Comparison of ENCODE assay signal across 26 mouse cellular contexts in genomic region chr4:107091696-107092095, GRCm38 (mm10). TPM values are rescaled to one million over a fixed set of nuclear protein-coding genes. Genes with fewer than 3 reads are reported as not detected.
DNase-seq lines count a peak whose midpoint lies in the region; ATAC-seq and TF ChIP-seq lines count a peak whose summit lies in the region.
"Had no signal": no experiment of that assay in that cellular context is flagged by ENCODE, and none has a peak within 500 bp of the region (broad histone marks: within the 10 kb centered on the region; RNA-seq: fewer than 3 reads in every experiment).

No protein-coding gene starts in this region.

- H3K4me3 ChIP-seq in midbrain, embryonic 10.5 days: no peak overlapping the region
- no peak overlapping the region for H3K4me3 ChIP-seq in midbrain, postnatal 0 days (ENCODE audit: low read depth, low read length)
- H3K4me3 ChIP-seq: embryonic facial prominence, embryonic 12.5 days; forebrain, embryonic 12.5 days; gastrocnemius, adult 2 months; heart, embryonic 12.5 days; hindbrain, embryonic 13.5 days; intestine, embryonic 15.5 days had no signal

- H3K27me3 ChIP-seq in midbrain, embryonic 10.5 days (ENCODE audit: low read depth, poor library complexity, severe bottlenecking): 0 out of 2 replicates have a peak, but pooled peaks cover under 1% of the 10 kb centered on the region
- H3K27me3 ChIP-seq in midbrain, postnatal 0 days (ENCODE audit: insufficient read depth, low read length): no peaks in the 10 kb centered on the region
- H3K27me3 ChIP-seq: CH12.LX; embryonic facial prominence, embryonic 12.5 days; forebrain, embryonic 12.5 days; heart, embryonic 12.5 days; intestine, embryonic 15.5 days; Patski had no signal

- 86% methylated on average over 14 of the region's 14 CpGs for WGBS in midbrain, embryonic 10.5 days
- 81% methylated on average over 14 of the region's 14 CpGs for WGBS in midbrain, postnatal 0 days

- H3K36me3 ChIP-seq in midbrain, embryonic 10.5 days: no peaks in the 10 kb centered on the region
- H3K36me3 ChIP-seq in midbrain, postnatal 0 days (ENCODE audit: insufficient read depth, low read length): no peaks in the 10 kb centered on the region
- H3K36me3 ChIP-seq: embryonic facial prominence, embryonic 12.5 days; forebrain, embryonic 12.5 days; heart, embryonic 12.5 days; hindbrain, embryonic 13.5 days; intestine, embryonic 15.5 days had no signal

- H3K27ac ChIP-seq in midbrain, embryonic 10.5 days (replicated peaks): peak overlapping the region; percentile 38
- no peak overlapping the region for H3K27ac ChIP-seq in midbrain, postnatal 0 days (ENCODE audit: low read depth, low read length)
- H3K27ac ChIP-seq: embryonic facial prominence, embryonic 12.5 days; forebrain, embryonic 12.5 days; gastrocnemius, adult 2 months; hindbrain, embryonic 13.5 days; intestine, embryonic 15.5 days had no signal

- peaks cover 43% of the 10 kb centered on the region for H3K4me1 ChIP-seq in midbrain, embryonic 10.5 days
- H3K4me1 ChIP-seq in midbrain, postnatal 0 days (ENCODE audit: insufficient read depth, low read length): no peaks in the 10 kb centered on the region

- no peak for ATAC-seq in midbrain, postnatal 0 days (ENCODE audit: low FRiP score)
- ATAC-seq: activated CD4-positive, CD25-positive, alpha-beta regulatory T cell, adult 4 months; forebrain, postnatal 0 days; intestine, embryonic 15.5 days; Patski had no signal

- no peak for DNase-seq in midbrain, embryonic 10.5 days (ENCODE audit: low spot score)
- no peak for DNase-seq in midbrain, postnatal 0 days (ENCODE audit: low spot score)
- peak; percentile 84 to 93 for DNase-seq in adrenal gland, adult (ENCODE audit: inconsistent age in 2 of 2, low spot score in 1 of 2)
- peak; percentile 84 for DNase-seq in adrenal gland, adult 8-10 months
- peak; percentile 78 to 87 for DNase-seq in adrenal gland, postnatal 36 days
- DNase-seq in heart, postnatal 4 days: no peak
- DNase-seq in spleen, adult 12 weeks (ENCODE audit: low spot score): no peak
- DNase-seq: cerebellum, adult 11 months; cerebellum, adult 8-10 months; embryo, embryonic 11 days; forebrain, postnatal 0 days; gastrocnemius, adult 2 months; gastrocnemius, postnatal 25 days had no signal

- H3K9me3 ChIP-seq in midbrain, embryonic 10.5 days (replicated peaks): no peaks in the 10 kb centered on the region
- H3K9me3 ChIP-seq in midbrain, postnatal 0 days (ENCODE audit: low read length): no peaks in the 10 kb centered on the region
- H3K9me3 ChIP-seq: embryonic facial prominence, embryonic 12.5 days; forebrain, embryonic 12.5 days; heart, embryonic 12.5 days; hindbrain, embryonic 13.5 days; intestine, embryonic 15.5 days had no signal

- no peak overlapping the region for H3K9ac ChIP-seq in midbrain, postnatal 0 days (replicated peaks; ENCODE audit: low read length, poor library complexity, severe bottlenecking)
- H3K9ac ChIP-seq: embryonic facial prominence, embryonic 12.5 days; forebrain, embryonic 12.5 days; forebrain, postnatal 0 days; heart, embryonic 12.5 days; hindbrain, embryonic 13.5 days; intestine, embryonic 15.5 days had no signal

- TF ChIP-seq CTCF in midbrain, postnatal 0 days (IDR thresholded peaks at IDR 0.05): no peak

- no peak overlapping the region for H3K4me2 ChIP-seq in midbrain, postnatal 0 days (ENCODE audit: low read depth, low read length, poor library complexity, severe bottlenecking)
- H3K4me2 ChIP-seq: embryonic facial prominence, embryonic 12.5 days; forebrain, embryonic 12.5 days; heart, embryonic 12.5 days; hindbrain, embryonic 13.5 days; intestine, embryonic 15.5 days had no signal

RNA-seq across cellular contexts. Expression of gene Cdcp2, which starts 5.0 kb away (rescaled TPM):
- 0.11 and 0.22 TPM in 2 replicates for polyA plus RNA-seq in midbrain, embryonic 10.5 days (2016; fragmentation: Nextera tagmentation; extraction: Ambion mirVana)
- 0.22 TPM in 1 of 2 replicates, not detected in the other for total RNA-seq in midbrain, postnatal 0 days (2014; rRNA removed)
- 0.06 and 0.12 TPM in 2 replicates for polyA plus RNA-seq in midbrain, postnatal 0 days (2015; fragmentation: Nextera tagmentation; extraction: Ambion mirVana)
- under 1 TPM; 0.09 to 0.14 (median 0.12) TPM for total RNA-seq in adrenal gland, adult 8-10 months (2022)
- total RNA-seq in adrenal gland, postnatal 36 days (2021): not detected
- not detected for total RNA-seq in heart, postnatal 4 days (2021)
- total RNA-seq: common myeloid progenitor, adult 5-6 weeks; forebrain, postnatal 0 days; gastrocnemius, adult 2 months; gastrocnemius, postnatal 25 days; granulocyte monocyte progenitor cell, adult 5-6 weeks; heart, adult 8-10 months; heart, postnatal 25 days had no signal
- polyA plus RNA-seq: activated CD4-positive, CD25-positive, alpha-beta regulatory T cell, adult 4 months; forebrain, embryonic 12.5 days; forebrain, postnatal 0 days; heart, embryonic 12.5 days; heart, embryonic 16.5 days; intestine, embryonic 15.5 days; Patski had no signal

RNA-seq across cellular contexts. Expression of gene Cyb5rl, which starts 24.9 kb away (rescaled TPM):
- 7.6 and 9.9 TPM in 2 replicates for polyA plus RNA-seq in midbrain, embryonic 10.5 days (2016; fragmentation: Nextera tagmentation; extraction: Ambion mirVana)
- 5.1 and 20.5 TPM in 2 replicates for total RNA-seq in midbrain, postnatal 0 days (2014; rRNA removed)
- polyA plus RNA-seq in midbrain, postnatal 0 days (2015; fragmentation: Nextera tagmentation; extraction: Ambion mirVana): 4.6 and 5.6 TPM in 2 replicates
- total RNA-seq in adrenal gland, adult 8-10 months (2022): 10 to 100 TPM; 28.6 to 43.4 (median 29.7) TPM
- total RNA-seq in adrenal gland, postnatal 36 days (2021): 10 to 100 TPM; 21.2 to 25.4 TPM
- total RNA-seq in heart, postnatal 4 days (2021): 1 to 10 TPM; 7.1 to 7.7 TPM

RNA-seq across cellular contexts. Expression of gene Mrpl37, which starts 25.0 kb away (rescaled TPM):
- polyA plus RNA-seq in midbrain, embryonic 10.5 days (2016; fragmentation: Nextera tagmentation; extraction: Ambion mirVana): 122 and 123 TPM in 2 replicates
- 51.7 and 53.3 TPM in 2 replicates for total RNA-seq in midbrain, postnatal 0 days (2014; rRNA removed)
- polyA plus RNA-seq in midbrain, postnatal 0 days (2015; fragmentation: Nextera tagmentation; extraction: Ambion mirVana): 71.5 and 76.7 TPM in 2 replicates
- 100 to 1,000 TPM; 102 to 114 (median 112) TPM for total RNA-seq in adrenal gland, adult 8-10 months (2022)
- total RNA-seq in adrenal gland, postnatal 36 days (2021): 100 to 1,000 TPM in 1 of 2 experiments, 10 to 100 TPM in 1; 99.7 to 102 TPM
- 10 to 100 TPM; 80.9 to 83.6 TPM for total RNA-seq in heart, postnatal 4 days (2021)

Comparison
In these comparisons a context has a peak if more than half of its experiments do, and no peak if none do; other contexts are left out.
1. DNase-seq: peak in adrenal gland, adult (2 of 2), adrenal gland, adult 8-10 months (single experiment) and adrenal gland, postnatal 36 days (2 of 2); none in midbrain, embryonic 10.5 days (single experiment), midbrain, postnatal 0 days (single experiment), heart, postnatal 4 days (single experiment) and spleen, adult 12 weeks (single experiment).